Mouse (Mus musculus) pancreas, adult 10 weeks (tissue): ENCODE measurements around the gene Gga2. TPM values are rescaled to one million over a fixed set of nuclear protein-coding genes. Genes with fewer than 3 reads are reported as not detected.

Experiments
- polyA plus RNA-seq: library from polyadenylated mRNA; stranded (reverse); fragments of 350-450 nt; fragmentation: Illumina TruSeq; extraction: RNeasy Lipid Tissue Mini Kit (QIAGEN cat#74804); gene quantifications from one replicate; pipeline ENCODE4 v1.2.3, GENCODE M21; 2015; ENCODE audit warnings: low read depth, low replicate concordance; ENCODE audit not compliant: insufficient read depth

The Gga2 gene
- 11.6 TPM for polyA plus RNA-seq

GRCm38 (mm10) chr7:122020667-122021354 lies at the start of gene Gga2:
Gene Gga2 (minus strand): TSS chr7:122021222.

DNA sequence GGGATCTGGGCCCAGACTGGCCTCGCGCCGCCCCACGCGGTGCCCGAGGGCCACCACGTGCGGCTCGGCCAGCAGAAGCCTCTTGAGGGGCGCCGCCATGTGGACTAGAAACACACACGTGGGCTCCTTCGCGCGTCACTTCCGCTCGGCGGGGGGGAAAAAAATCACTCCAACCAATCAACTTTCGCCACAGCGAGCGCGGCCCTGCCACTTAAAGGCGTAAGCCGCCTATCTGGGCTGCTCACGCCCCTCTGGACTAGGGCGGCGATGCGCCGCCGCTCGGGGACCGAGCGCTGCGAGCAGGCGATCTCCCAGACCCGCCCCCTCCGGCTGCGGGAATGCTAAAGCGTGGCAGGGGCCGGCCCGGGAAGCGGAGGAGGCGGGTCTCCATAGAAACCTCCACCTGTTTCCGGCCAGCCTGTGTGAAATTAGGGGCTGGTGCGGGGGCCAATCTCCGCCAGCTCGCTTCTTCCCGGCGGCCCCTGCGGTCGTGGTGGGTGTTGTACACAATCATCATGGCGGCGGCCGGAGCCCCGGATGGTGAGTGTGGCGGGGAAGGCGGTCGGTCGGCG lies 46.0 kb upstream of the Gga2 start, which contains the start of the genes Ubfd1 and Ears2:
TSS of gene Ubfd1 (plus strand) at position 231 of the 572 bp plus-strand sequence.
TSS of gene Ears2 (minus strand) at position 319 of the 572 bp plus-strand sequence.

DNA sequence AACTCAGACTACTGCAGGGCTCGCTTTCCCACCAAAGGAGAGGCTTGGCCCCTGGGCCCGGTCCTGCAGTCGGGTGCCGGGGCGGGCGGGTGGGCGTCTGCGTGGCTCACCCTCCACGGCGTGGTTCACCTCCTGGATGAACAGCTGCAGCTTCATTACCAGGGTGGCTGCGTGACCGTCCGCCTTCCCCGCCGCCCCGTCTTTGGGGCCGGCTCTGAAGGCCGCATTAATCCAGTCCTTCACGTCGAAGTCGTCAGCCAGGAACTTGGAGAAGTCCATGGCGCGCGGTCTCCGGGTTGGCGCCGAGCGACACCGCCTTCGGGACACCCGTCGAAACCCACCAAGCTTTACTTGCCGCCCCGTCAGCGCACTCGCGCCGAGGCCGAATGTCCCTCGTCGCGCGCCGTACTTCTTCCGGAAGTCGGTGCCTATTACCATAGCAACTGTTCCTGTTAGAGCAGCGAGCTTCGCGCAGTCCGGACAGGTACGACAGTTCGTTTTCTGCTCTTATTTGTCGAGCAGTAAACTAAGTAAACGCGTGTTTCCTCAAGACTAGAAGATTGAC lies 39.6 kb downstream of the Gga2 start, which contains the start of gene Cog7:
TSS of gene Cog7 (minus strand) at position 405 of the 565 bp plus-strand sequence.

Other genes with a start within 250 kb of the Gga2 start
- gene Scnn1b, start 156.2 kb downstream of the Gga2 start, polyA plus RNA-seq = 6.2 TPM
- gene Cog7, start 39.5 kb downstream of the Gga2 start, polyA plus RNA-seq = 4.7 TPM
- gene Ubfd1, start 46.0 kb upstream of the Gga2 start, polyA plus RNA-seq = 6.2 TPM
- gene Ears2, start 46.0 kb upstream of the Gga2 start, polyA plus RNA-seq = 3.0 TPM
- gene Ndufab1, start 80.7 kb upstream of the Gga2 start, polyA plus RNA-seq = 46.9 TPM
- gene Palb2, start 111.8 kb upstream of the Gga2 start, polyA plus RNA-seq = not detected
- gene Dctn5, start 111.8 kb upstream of the Gga2 start, polyA plus RNA-seq = 29.8 TPM
- not detected for gene Plk1, start 138.2 kb upstream of the Gga2 start, polyA plus RNA-seq
- gene Ern2, start 165.0 kb upstream of the Gga2 start, polyA plus RNA-seq = not detected
- gene Chp2, start 198.3 kb upstream of the Gga2 start, polyA plus RNA-seq = 5.2 TPM